Mouse (Mus musculus) embryonic stem cell, embryonic (primary cell): ENCODE results near the gene Elf5.

Experiments used
- CTCF ChIA-PET, 4 experiments: fragments of 300-600 bp in 2 of 4; fragments of 350-600 bp in 2 of 4; sonication (Branson Sonifier 250); formaldehyde crosslinking; loops; one replicate each; lab custom pipeline; 2022; ENCODE audit warnings: inconsistent platforms in 2 of 4; lab: Charles Lee
- POLR2A ChIA-PET, 4 experiments: fragments of 300-600 bp in 2 of 4; fragments of 350-600 bp in 2 of 4; sonication (Branson Sonifier 250); formaldehyde crosslinking; loops; one replicate each; lab custom pipeline; 2022; ENCODE audit warnings: antibody characterized with exemption in 4 of 4, inconsistent platforms in 1 of 4; lab: Charles Lee

The Elf5 gene

DNA sequence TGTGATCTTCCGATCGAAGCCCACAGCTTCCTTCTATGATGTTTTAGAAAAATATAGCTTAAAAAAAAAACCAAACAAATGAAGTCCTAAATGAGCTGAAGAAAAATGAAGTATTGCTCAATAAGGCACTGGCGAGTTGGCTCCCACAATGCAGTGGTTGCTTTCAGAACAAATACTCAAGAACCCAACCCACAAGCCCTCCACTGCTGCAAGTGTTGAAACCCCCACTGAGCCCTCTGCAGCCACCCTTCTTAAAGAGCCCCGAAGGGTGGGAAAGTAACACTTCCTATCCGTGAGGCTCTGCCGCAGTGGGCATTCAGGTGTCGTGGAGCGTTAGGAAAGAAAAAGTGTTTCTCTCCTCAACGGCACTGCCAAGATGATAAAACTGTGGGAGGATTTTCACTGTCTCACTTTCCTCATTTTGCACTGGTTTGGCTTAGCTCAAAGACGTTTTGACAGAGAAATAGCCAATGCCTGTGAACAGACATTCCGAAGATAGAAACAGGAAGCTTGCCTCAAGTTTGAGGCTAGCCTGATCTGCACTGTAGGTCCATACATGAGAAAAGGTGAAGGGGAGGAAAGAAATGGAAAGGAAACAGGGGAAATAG, 14.1 kb downstream of the Elf5 start:
- ChIA-PET CTCF (interaction anchor here in 3 of 4 experiments (0.7 to 3.2 kb wide), 12 partner anchors 8 to 340 kb away, joined by 3 to 12 read pairs (median 5); no protein-coding TSS in a partner anchor), POLR2A (interaction anchor here in 1 of 4 experiments (0.9 to 2.5 kb wide), 3 partner anchors 10 to 83 kb away, joined by 3 to 7 read pairs (median 4); no protein-coding TSS in a partner anchor)

- POLR2A ChIA-PET = interaction anchor here in 1 of 4 experiments (1.0 kb wide), 1 partner anchor 16 kb away, joined by 3 read pairs; no protein-coding TSS in a partner anchor
- CTCF ChIA-PET = interaction anchor here in 2 of 4 experiments (1.2 to 1.7 kb wide), 2 partner anchors 12 to 297 kb away, joined by 3 to 4 read pairs; no protein-coding TSS in a partner anchor
Observed at GRCm38 (mm10) chr2:103428356-103428755, 16.9 kb downstream of the Elf5 start.

DNA sequence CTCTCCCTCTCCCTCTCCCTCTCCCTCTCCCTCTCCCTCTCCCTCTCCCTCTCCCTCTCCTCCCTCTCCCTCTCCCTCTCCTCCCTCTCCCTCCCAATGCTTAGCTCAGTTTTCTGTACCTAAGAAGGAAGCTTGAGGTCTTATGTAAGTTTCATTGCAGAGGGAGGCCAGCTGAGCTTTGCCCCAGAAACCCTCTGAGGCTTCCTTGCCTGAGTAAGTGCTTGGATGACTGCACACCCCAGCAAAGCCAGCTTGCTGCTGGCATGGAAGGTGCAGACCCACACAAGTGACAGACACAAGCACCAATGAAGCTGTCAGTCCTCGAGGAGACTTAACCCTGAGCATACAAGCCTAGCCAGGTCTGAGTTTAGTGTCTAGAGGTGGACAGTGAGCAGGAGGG, 19.2 kb downstream of the Elf5 start:
- POLR2A ChIA-PET = no interaction called here

GRCm38 (mm10) chr2:103432695-103433275, 21.3 kb downstream of the Elf5 start:
- POLR2A ChIA-PET = interaction anchor here in 1 of 4 experiments (0.5 kb wide), 1 partner anchor 1540 kb away, joined by 3 read pairs; no protein-coding TSS in a partner anchor
- CTCF ChIA-PET = no interaction called here

More for the DNA sequence above, 19.2 kb downstream of the Elf5 start:
- CTCF ChIA-PET = interaction anchor here in 3 of 4 experiments (0.5 to 2.8 kb wide), 3 partner anchors 9 to 18 kb away, joined by 3 to 14 read pairs (median 3); no protein-coding TSS in a partner anchor

DNA sequence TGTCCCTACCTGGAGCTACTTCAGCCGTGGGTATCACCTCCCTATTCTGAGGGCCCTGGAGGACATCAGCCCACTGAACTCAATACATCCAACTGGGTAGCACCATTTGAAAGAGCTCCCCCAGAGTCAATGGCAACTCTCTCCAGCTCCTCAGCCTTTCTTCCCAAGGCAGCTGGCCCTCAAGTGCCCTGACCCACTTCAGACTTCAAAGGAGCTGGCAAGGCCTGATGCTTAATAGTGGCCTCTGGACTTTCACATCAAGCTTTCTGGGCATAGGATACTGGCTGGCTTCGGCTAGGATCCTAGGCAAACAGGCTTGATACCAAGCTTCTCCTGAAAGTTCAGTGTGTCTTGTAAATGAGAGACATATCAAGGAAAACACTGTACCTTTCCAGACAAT, 23.6 kb downstream of the Elf5 start:
- POLR2A ChIA-PET = interaction anchor here in 1 of 4 experiments (0.7 to 1.2 kb wide), 2 partner anchors 10 to 74 kb away, joined by 3 to 4 read pairs; no protein-coding TSS in a partner anchor
- CTCF ChIA-PET = interaction anchor here in 2 of 4 experiments (0.9 to 1.3 kb wide), 5 partner anchors 10 to 112 kb away, joined by 3 to 5 read pairs (median 3); no protein-coding TSS in a partner anchor

GRCm38 (mm10) chr2:103436534-103436933, 25.0 kb downstream of the Elf5 start:
- POLR2A ChIA-PET = interaction anchor here in 3 of 4 experiments (0.8 to 2.7 kb wide), 6 partner anchors 12 to 173 kb away, joined by 3 to 11 read pairs (median 3); partner anchors contain the start of genes Cat (in 2 of the 3) and Abtb2 (in 1 of the 3)

GRCm38 (mm10) chr2:103439071-103439622, 27.7 kb downstream of the Elf5 start:
- CTCF ChIA-PET = interaction anchor here (0.6 to 3.4 kb wide), 25 partner anchors 8 to 1306 kb away, joined by 3 to 27 read pairs (median 5); partner anchors contain the start of gene Abtb2 (in 1 of the 4)
- POLR2A ChIA-PET = interaction anchor here in 1 of 4 experiments (1.0 kb wide), 1 partner anchor 39 kb away, joined by 3 read pairs; no protein-coding TSS in a partner anchor

More at GRCm38 (mm10) chr2:103436534-103436933, 25.0 kb downstream of the Elf5 start:
- CTCF ChIA-PET = interaction anchor here in 3 of 4 experiments (0.5 to 2.4 kb wide), 10 partner anchors 12 to 565 kb away, joined by 3 to 11 read pairs (median 4); no protein-coding TSS in a partner anchor

- ChIA-PET CTCF (interaction anchor here (0.5 to 3.4 kb wide), 64 partner anchors 9 to 1307 kb away, joined by 3 to 27 read pairs (median 3); partner anchors contain the start of gene Abtb2 (in 3 of the 4)), POLR2A (interaction anchor here in 3 of 4 experiments (0.9 to 1.2 kb wide), 4 partner anchors 10 to 128 kb away, joined by 3 to 4 read pairs (median 3); no protein-coding TSS in a partner anchor)
Observed at GRCm38 (mm10) chr2:103439710-103440109, 28.2 kb downstream of the Elf5 start.

DNA sequence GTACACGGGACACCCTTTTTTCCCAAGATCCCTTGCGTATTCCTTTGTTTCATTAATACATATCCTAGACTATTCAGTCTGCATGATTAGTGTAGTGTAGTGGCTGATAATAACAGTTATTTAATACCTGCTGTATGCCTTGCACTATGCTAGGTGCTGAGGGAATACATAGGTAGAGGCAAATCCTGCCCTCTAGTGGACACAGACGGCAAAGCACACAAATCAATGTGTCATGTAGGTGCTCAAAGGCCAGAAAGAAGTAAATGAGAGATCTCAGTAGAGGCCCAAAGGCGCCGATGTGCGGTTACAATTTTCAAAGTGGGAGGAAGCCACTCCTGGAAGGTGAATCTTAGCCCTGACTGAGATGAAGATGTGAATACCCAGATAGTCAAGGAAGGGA, 34.3 kb downstream of the Elf5 start:
- ChIA-PET CTCF (interaction anchor here (0.6 to 1.7 kb wide), 7 partner anchors 11 to 360 kb away, joined by 3 to 6 read pairs (median 4); no protein-coding TSS in a partner anchor), POLR2A (no interaction called here)

GRCm38 (mm10) chr2:103446326-103446725, 34.8 kb downstream of the Elf5 start:
- ChIA-PET CTCF (interaction anchor here in 2 of 4 experiments (0.8 to 1.7 kb wide), 4 partner anchors 10 to 101 kb away, joined by 3 to 6 read pairs (median 4); no protein-coding TSS in a partner anchor), POLR2A (interaction anchor here in 1 of 4 experiments (1.0 kb wide), 1 partner anchor 10 kb away, joined by 5 read pairs; no protein-coding TSS in a partner anchor)

DNA sequence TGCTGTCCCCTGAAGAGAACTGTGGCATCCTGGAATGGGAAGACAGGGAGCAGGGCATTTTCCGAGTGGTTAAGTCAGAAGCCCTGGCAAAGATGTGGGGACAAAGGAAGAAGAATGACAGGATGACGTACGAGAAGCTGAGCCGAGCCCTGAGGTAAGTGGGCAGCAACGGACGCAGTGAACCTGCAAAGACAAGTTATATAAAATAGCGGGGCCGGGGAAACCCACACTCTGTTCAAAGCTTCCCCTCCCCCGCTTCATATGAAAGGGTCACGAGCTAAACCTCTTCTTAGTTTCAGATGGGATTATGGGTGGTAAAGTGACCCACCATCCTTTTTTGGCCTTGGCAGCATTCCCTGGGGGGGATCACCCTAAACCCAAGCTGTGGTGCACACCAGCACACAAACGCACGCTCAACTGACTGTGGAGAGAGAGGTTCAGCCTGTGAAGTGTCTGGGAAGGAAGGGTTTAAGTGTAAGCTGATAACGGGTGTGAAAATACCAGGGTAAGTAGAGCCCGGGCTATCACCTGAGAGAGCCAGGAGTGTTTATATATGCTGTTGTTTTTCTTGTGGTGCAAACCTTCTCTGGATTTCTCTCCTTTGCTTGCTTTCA, 37.6 kb downstream of the Elf5 start:
- POLR2A ChIA-PET = interaction anchor here in 1 of 4 experiments (0.8 to 1.1 kb wide), 2 partner anchors 8 to 9 kb away, joined by 3 read pairs; no protein-coding TSS in a partner anchor
- CTCF ChIA-PET = interaction anchor here (0.5 to 1.3 kb wide), 5 partner anchors 9 to 25 kb away, joined by 3 to 4 read pairs (median 3); no protein-coding TSS in a partner anchor

- CTCF ChIA-PET = interaction anchor here (0.6 to 1.3 kb wide), 7 partner anchors 9 to 1890 kb away, joined by 3 to 5 read pairs (median 4); no protein-coding TSS in a partner anchor
- POLR2A ChIA-PET = interaction anchor here in 1 of 4 experiments (0.8 kb wide), 1 partner anchor 10 kb away, joined by 3 read pairs; no protein-coding TSS in a partner anchor
Observed at GRCm38 (mm10) chr2:103449813-103450212, 38.3 kb downstream of the Elf5 start.

DNA sequence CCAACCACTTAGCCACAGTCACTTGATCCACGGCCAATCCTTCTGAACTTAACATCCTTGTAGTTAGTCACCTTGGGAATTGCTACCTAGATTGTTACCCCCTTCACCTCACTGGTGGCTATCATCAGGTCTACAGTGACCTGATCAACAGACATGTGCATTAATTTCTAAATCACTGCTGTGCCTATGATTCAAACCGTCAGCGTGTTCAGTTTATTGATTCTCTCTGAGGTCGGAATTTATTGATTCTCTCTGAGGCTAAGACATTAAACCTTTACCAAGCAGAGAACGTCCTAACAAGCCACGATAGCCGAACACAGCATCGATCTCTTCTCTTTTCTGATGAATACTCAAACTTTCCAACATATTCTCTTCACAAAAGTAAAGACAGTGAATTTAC, 38.8 kb downstream of the Elf5 start:
- CTCF ChIA-PET = interaction anchor here in 2 of 4 experiments (0.6 to 0.7 kb wide), 3 partner anchors 9 to 1890 kb away, joined by 3 to 5 read pairs (median 4); no protein-coding TSS in a partner anchor
- POLR2A ChIA-PET = no interaction called here

GRCm38 (mm10) chr2:103452550-103452949, 41.1 kb downstream of the Elf5 start:
- CTCF ChIA-PET = no interaction called here
- POLR2A ChIA-PET = no interaction called here

DNA sequence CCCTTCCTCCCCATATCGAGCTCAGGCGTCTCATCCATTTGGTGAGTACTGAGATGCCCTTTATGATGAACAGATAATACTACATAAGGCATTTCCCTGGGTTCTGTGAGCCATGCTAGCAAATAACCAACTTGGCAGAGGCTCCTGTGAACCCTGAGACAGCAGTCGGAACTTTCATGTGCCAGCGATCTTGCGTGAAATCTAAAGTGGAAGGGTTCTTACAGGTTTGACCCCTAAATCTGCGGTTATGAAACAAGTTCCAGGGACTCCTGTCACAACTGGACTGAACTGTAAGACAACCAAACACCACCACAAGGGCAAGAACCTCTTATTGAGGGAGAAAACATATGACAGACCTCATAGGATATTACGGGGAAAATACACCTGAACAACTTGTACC, 44.3 kb downstream of the Elf5 start:
- ChIA-PET POLR2A (interaction anchor here in 2 of 4 experiments (0.8 to 2.1 kb wide), 5 partner anchors 9 to 101 kb away, joined by 3 to 7 read pairs (median 5); no protein-coding TSS in a partner anchor), CTCF (interaction anchor here (0.5 to 6.4 kb wide), 21 partner anchors 9 to 546 kb away, joined by 3 to 86 read pairs (median 8); no protein-coding TSS in a partner anchor)

DNA sequence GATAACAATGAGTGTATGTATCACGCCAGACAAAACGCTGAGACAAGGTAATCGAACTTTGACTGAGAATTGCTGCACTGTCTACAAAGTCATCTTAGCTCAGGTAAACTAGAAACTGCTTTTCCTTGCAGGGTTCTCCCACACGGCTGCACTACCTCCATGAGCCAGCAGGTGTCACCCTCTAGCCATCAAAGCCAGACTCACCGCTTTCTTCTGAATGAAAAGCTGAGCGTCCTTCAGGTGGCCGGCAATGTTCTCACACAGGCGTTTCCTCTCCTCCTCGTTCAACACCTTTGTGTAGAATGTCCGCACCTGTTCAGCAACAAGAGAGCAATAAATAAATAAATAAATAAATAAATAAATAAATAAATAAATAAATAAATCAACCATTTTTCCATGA, 45.2 kb downstream of the Elf5 start:
- ChIA-PET POLR2A (interaction anchor here in 3 of 4 experiments (0.7 to 2.1 kb wide), 13 partner anchors 8 to 544 kb away, joined by 3 to 7 read pairs (median 4); partner anchors contain the start of gene Cat (in 1 of the 3)), CTCF (interaction anchor here (0.5 to 6.4 kb wide), 83 partner anchors 9 to 901 kb away, joined by 3 to 86 read pairs (median 4); partner anchors contain the start of genes Abtb2 (in 2 of the 4) and Cat (in 1 of the 4))

DNA sequence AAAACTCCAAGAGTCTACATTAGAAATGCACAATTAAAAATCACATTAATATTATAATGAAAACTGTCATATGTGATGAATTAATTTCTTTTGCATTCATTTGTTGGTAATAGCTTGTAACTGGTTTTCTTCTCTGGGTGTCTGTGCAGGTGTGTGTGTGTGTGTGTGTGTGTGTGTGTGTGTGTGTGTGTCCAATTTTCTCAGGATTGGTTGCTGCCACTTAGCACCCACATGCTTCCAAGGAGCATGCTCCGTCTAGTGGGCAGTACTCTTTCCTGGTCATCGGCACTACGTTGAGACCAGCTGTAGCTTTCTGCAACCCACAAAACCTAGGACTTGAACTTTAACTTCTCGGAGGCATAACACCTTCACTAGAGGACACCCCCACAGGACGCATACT, 45.6 kb downstream of the Elf5 start:
- ChIA-PET CTCF (interaction anchor here (0.5 to 6.4 kb wide), 81 partner anchors 8 to 902 kb away, joined by 3 to 86 read pairs (median 4); partner anchors contain the start of genes Abtb2 (in 2 of the 4) and Cat (in 1 of the 4)), POLR2A (interaction anchor here in 3 of 4 experiments (0.6 to 2.1 kb wide), 13 partner anchors 8 to 544 kb away, joined by 3 to 7 read pairs (median 4); partner anchors contain the start of gene Cat (in 1 of the 3))
